Mouse (Mus musculus): ENCODE data around the gene Ccdc43. TPM values are rescaled to one million over a fixed set of nuclear protein-coding genes. Genes with fewer than 3 reads are reported as not detected.

Gene Ccdc43
- polyA plus RNA-seq, 1 experiment, result 24.0 TPM

DNA sequence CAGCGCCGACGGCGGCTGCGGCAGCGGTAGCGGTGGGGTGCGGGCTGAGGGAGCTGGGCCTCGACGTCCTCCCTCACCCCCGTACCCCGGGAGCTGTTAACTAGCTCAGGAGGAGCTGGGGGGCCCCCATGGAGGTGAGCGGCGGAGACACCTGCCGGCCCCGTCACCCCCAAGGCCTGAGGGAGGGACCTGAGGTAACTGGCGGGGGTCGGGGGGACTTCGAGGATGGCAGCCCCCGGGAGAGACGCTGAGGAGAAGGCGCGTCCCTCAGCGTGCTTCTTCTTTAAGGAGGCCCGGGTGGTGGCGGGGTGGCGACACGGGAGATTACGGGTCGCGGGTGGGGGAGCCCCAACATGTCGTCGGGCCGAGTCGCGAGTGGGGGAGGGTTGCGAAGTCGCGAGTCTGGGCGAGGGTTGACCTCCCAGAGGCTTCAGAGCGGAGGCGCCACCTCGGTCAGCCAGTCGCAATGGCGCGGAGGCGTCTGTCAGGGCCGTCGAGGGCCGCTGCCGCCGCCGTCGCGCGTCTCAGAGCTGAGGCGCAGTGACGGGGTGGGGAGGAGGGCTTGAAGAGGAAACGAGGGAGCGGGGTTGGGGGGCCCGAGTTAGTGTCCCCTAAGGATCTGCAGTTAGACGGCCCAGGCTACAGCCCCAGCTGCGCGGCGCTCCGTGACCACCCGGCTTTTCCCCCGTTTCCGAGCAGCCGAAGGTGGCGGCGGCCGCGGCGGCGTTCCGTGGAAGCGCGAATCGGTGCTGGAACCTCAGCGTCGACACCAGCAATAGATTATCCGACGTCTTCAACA lies 31.7 kb downstream of the Ccdc43 start:
- no peak for DNase-seq (ENCODE audit: extremely low spot score in 1 of 2, low spot score in 1 of 2)

DNA sequence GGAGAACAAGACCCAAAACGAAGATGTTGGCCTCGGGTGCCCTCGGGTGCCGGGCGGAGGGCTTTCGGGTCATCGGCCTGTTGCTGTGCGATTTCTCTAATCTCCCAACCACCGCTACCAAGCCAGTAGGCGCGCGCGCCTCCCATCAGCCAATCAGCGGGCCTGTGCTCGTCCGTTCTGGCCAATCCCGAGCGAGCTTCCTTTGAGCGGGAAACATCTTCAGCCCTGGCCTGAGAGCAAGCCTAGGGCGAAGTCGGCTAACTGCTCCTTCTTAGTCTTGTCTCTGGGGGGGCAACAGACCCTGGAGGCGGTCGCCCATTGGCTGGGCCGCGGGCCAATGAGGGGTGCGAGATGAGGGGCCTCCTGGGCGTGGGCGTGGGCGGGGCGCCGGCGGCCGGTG lies 32.4 kb downstream of the Ccdc43 start:
- no peak for DNase-seq (ENCODE audit: extremely low spot score in 1 of 2, low spot score in 1 of 2)

DNA sequence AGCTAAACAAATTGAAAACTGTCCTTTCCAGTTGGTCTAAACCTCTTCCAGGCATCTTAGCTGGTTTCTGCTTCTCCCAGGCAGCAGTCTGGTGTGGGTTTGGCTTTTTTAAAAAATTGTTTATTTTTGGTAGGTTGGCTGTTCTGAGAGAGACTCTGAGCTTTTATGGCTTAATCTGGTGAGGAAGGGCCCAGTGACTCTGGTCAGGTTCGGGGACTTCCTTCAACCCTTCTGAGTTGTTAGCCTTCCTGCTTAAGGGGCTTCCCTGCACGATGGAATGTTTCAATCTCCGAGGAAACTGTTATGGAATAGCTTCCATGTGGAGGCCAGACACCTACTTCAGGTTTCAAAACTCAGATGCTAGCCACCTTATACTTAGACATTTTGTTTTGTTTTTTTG lies 34.2 kb downstream of the Ccdc43 start, which contains the start of gene Meioc:
TSS of gene Meioc (plus strand) at position 301 of the 400 bp plus-strand sequence.
- DNase-seq (ENCODE audit: extremely low spot score in 1 of 2, low spot score in 1 of 2), result no peak

DNA sequence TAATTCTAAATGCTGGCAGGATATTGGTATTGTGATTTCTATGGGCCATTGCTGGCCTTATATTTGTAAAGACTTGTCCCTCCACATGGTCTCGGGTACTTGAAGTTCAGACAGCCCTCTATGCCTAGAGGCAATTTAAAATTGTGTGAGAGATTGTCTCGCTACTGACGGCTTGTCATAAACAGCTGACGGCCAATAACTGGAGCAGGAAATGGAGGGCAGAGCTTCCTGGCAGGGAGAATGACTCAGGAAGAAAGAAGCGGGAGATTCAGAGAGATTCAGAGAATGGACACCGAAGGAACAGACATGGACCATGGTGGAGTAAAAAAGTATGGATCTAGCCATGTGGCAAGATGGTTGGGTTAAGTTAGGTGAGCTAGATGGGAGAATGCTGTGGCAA lies 40.7 kb downstream of the Ccdc43 start:
- DNase-seq (ENCODE audit: extremely low spot score in 1 of 2, low spot score in 1 of 2), result no peak

DNA sequence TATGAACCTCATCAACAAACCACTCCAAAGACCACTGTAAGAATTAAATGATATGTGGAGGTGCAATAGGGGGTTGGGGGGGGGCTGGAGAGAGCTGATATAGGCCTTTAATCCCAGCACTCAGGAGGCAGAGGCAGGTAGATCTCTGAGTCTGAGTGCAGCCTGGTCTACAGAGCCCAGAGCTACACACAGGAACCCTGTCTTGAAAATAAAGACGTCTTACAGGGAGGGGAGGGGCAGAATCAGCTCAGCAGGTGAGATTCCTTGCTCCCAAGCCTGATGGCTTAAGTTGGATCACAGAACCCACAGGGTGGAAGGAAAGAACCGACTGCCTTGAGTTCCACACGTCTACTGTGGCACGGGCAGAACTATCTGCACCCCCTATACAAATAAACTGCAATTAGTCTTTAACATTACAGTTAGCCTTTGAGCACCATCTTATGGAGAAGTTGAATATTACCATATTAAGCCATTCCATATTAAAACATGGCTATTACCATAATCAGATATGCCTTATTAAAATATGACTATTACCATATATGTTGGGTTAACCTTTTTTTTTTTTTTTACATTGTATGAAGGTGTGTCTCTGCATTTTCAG lies 41.2 kb downstream of the Ccdc43 start:
- DNase-seq (ENCODE audit: extremely low spot score in 1 of 2, low spot score in 1 of 2), result peak in 1 of 2 experiments; percentile 26

DNA sequence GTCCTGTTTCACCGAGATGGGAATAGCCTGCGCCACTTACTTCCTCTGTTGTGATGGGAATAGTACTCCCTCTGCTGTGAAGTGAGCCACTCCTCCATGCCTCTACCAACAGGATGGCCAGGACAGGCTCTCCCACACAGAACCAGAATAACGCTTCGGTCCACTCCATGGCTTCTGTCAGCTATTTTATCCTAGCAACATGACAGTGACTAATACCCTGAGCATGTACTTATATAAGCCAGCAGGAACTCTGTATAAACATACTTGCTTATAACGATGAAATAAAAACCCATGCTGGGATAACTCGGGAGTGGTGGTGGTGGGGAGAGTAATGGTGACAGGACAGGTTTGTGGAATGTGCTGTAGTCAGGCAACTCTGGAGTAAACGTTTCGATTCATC lies 41.7 kb downstream of the Ccdc43 start:
- peak; percentile 8 to 40 for DNase-seq (ENCODE audit: extremely low spot score in 1 of 2, low spot score in 1 of 2)

DNA sequence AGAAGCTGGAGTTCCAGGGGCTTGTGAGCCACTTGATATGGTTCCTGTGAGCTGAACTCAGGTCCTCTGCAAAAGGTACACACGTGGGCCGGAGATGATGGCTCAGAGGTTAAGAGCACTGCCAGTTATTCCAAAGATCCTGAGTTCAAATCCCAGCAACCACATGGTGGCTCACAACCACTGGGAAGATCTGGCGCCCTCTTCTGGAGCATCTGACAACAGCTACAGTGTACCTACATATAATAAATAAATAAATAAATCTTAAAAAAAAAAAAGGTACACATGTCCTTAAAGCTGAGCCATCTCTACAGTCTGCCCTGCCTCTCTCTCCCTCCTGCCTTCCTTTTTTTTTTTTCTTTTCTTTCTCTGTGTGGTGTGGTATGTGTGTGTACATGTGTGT lies 44.7 kb downstream of the Ccdc43 start:
- DNase-seq (ENCODE audit: extremely low spot score in 1 of 2, low spot score in 1 of 2), result no peak

DNA sequence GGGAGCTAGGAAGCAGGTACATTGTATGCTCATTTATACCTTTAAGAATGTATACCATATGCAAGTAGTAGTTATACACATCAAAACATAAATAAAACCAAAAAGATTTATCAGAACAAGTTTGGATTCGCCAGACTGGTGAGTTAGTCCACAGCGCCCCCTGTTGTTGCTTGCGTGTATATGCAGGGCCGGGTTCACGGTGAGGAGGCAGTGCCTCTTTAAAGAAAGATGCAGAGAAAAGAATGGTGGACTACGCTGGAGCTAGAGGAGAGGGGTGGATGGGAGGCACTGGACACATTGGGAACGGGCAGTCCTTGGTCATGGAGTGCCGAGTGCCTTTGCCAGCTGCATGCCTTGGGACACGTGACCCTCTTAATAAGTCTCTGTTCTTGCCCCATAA lies 46.2 kb downstream of the Ccdc43 start:
- DNase-seq (ENCODE audit: extremely low spot score in 1 of 2, low spot score in 1 of 2), result peak; percentile 16 to 87

DNA sequence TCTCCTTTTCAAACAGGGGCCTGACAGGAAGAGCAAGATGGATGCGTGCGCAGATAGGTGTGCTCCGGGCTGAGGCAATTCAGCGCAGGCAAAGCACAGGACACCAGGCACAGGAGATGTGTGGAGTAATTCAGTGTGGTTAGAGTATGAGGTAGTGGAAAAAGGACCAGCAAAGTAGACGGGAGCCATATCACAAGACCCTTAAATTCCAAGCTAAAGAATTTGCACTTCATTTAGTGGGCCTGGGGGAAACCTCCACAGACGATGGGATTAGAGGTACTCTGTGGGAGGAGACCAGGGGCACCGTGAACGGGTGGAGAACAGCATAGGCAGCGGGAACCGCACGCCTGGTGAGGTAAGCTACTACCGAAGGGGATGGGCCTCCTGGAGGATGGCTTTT lies 49.7 kb downstream of the Ccdc43 start:
- DNase-seq (ENCODE audit: extremely low spot score in 1 of 2, low spot score in 1 of 2), result no peak

DNA sequence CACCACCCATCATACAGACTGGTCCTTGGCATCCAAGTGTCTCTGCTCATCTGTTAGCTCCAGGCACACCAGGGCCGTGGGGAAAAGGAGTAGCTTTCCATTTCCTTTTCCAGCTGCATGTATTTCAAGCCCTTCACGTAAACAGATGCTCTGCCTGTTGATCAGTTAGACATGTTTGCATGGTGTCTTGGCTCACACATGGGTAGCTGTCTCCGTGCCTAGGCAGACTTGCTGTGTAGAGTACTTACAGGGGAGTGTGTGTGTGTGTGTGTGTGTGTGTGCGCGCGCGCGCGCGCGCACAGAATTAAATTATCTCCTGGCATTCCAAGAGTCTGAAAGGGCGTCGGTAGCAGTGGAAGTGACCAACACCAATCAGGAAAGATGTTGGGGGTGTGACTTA lies 51.4 kb downstream of the Ccdc43 start:
- DNase-seq (ENCODE audit: extremely low spot score in 1 of 2, low spot score in 1 of 2), result no peak

DNA sequence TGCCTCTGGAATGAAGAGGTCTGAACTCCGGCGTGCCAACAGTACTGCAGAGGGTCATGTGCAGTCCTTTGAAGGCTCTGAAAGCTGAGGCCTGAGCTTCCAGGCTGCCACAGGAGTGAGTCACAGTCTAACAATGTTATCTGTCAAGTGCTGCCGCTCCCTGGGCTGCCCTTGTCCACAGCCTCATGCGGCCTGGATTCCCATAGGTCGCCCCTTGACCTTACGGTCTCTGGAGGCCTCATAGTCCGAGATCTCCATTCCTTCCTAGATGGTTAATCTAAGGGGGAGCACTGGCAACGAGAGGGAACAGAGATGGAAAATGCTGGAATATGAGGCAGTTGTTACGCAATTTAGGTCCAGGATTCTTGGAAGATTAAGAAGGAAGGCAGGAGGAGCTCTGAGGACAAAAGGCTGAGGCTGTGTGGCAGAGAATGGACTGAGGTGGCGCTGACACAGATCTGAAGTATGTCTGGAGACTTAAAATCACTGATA lies 53.6 kb downstream of the Ccdc43 start:
- no peak for DNase-seq (ENCODE audit: extremely low spot score in 1 of 2, low spot score in 1 of 2)

DNA sequence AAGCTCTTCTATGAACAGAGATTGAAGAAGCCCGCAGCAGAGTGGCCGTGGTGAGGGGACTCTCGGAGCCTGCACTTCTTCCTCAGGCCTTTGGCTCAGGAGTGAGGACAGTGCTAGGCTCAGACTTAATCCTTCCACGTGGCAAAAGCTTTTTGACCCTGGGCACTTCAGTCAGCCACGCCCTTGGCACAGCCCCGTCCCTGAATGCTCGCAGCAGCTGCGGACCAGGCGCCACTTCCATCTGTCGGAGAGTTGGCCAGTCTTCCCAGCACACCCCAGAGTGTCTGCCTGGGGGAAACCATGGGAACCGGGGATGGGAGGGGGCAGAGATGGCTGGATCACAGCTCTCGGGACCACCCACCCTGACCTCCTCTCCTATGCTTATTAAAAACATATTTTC lies 60.7 kb downstream of the Ccdc43 start:
- DNase-seq (ENCODE audit: extremely low spot score in 1 of 2, low spot score in 1 of 2), result no peak

Other genes with a start within 250 kb of the Ccdc43 start
- 4.5 and 5.3 TPM in 2 replicates for gene Itga2b, start 227.7 kb downstream of the Ccdc43 start, polyA plus RNA-seq (2012; rRNA removed)
- 56.2 and 61.7 TPM in 2 replicates for gene Gpatch8, start 141.4 kb downstream of the Ccdc43 start, polyA plus RNA-seq (2012; rRNA removed)
- 6.2 and 6.6 TPM in 2 replicates for gene Gm11627, start 118.3 kb downstream of the Ccdc43 start, polyA plus RNA-seq (2012; rRNA removed)
- 12.1 and 13.3 TPM in 2 replicates for gene Fzd2, start 93.4 kb downstream of the Ccdc43 start, polyA plus RNA-seq (2012; rRNA removed)
- 0.02 TPM in 1 of 2 replicates, not detected in the other for gene Meioc, start 34.1 kb downstream of the Ccdc43 start, polyA plus RNA-seq (2012; rRNA removed)
- 83.8 and 92.2 TPM in 2 replicates for gene Adam11, start 63.7 kb upstream of the Ccdc43 start, polyA plus RNA-seq (2012; rRNA removed)
- gene Gjc1, start 121.9 kb upstream of the Ccdc43 start, polyA plus RNA-seq (2012; rRNA removed), result 6.9 and 8.1 TPM in 2 replicates
- gene Higd1b, start 138.1 kb upstream of the Ccdc43 start, polyA plus RNA-seq (2012; rRNA removed), result 10.4 and 11.6 TPM in 2 replicates
- 82.0 and 85.4 TPM in 2 replicates for gene Eftud2, start 183.2 kb upstream of the Ccdc43 start, polyA plus RNA-seq (2012; rRNA removed)
- gene Ccdc103, start 183.4 kb upstream of the Ccdc43 start, polyA plus RNA-seq (2012; rRNA removed), result 2.1 and 2.3 TPM in 2 replicates
- 0.06 TPM in 1 of 2 replicates, not detected in the other for gene Fam187a, start 187.4 kb upstream of the Ccdc43 start, polyA plus RNA-seq (2012; rRNA removed)
- gene Gfap, start 203.1 kb upstream of the Ccdc43 start, polyA plus RNA-seq (2012; rRNA removed), result 201 and 202 TPM in 2 replicates
- gene Kif18b, start 227.3 kb upstream of the Ccdc43 start, polyA plus RNA-seq (2012; rRNA removed), result 0.30 and 0.32 TPM in 2 replicates
- 20.0 and 24.4 TPM in 2 replicates for gene C1ql1, start 248.9 kb upstream of the Ccdc43 start, polyA plus RNA-seq (2012; rRNA removed)

All from frontal cortex, adult 2 months (tissue).